Mouse (Mus musculus): Measurements from ENCODE around the gene Iqgap2. TPM values are rescaled to one million over a fixed set of nuclear protein-coding genes. Genes with fewer than 3 reads are reported as not detected.

The Iqgap2 gene
- polyA plus RNA-seq, 1 experiment: 0.17 TPM

DNA sequence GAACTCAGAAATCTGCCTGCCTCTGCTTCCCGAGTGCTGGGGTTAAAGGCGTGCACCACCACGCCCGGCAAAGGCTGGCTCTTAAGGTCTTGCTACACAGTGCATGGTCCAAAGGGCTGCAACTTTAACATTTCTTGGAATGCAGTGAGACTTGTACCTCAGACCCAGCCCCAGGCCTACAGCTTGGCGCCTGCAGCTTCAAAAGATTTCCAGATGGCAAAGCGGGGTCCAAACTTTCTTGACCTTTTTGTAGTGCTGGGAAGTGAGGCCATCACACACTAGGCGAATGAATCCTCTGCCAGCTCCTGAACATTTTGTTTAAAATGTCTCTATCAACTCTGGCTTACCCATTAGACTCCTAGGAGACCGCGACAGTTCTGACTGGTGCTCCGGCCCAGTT is 294.1 kb downstream of the Iqgap2 start:
- H3K4me1 ChIP-seq (ENCODE audit: control insufficient read depth): peaks cover 2% of the 10 kb centered on the region
- H3K9me3 ChIP-seq (ENCODE audit: control insufficient read depth, low read length): no peaks in the 10 kb centered on the region
- no peak overlapping the region for H3K4me3 ChIP-seq (replicated peaks)
- H3K36me3 ChIP-seq (ENCODE audit: control insufficient read depth): peaks cover 12% of the 10 kb centered on the region
- TF ChIP-seq GATA1 (IDR thresholded peaks at IDR 0.05; ENCODE audit: low read length) (no peak), TAL1 (IDR thresholded peaks at IDR 0.05; ENCODE audit: low read length) (no peak)
- H3K27me3 ChIP-seq (ENCODE audit: control insufficient read depth): no peaks in the 10 kb centered on the region

DNA sequence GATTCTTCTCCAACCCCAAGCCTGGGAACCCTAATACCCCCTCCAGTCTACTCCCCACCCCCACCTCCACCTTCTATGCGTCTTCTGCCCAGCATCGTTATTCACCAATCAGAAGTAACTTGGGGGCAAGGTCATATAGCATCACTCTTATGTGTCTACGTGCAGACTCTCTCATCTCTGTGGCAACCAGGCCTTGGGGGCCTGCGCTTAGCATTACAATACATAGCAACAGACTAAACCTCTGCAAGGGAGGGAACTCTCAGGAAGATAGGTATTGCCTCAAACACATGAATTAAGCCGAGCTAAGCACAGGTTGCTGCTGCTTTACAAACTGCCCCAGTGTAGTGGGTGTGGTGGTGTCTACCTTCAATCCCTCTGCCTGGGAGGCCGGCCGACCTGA is 295.0 kb downstream of the Iqgap2 start:
- H3K27me3 ChIP-seq (ENCODE audit: control insufficient read depth): no peaks in the 10 kb centered on the region; the same call in 1 of the 2 replicates
- peaks cover 9% of the 10 kb centered on the region for H3K36me3 ChIP-seq (ENCODE audit: control insufficient read depth)
- TF ChIP-seq GATA1 (IDR thresholded peaks at IDR 0.05; ENCODE audit: low read length): no peak
- TF ChIP-seq TAL1 (IDR thresholded peaks at IDR 0.05; ENCODE audit: low read length): no peak
- H3K9me3 ChIP-seq (ENCODE audit: control insufficient read depth, low read length): no peaks in the 10 kb centered on the region
- H3K4me3 ChIP-seq (replicated peaks): no peak overlapping the region
- no peaks in the 10 kb centered on the region for H3K4me1 ChIP-seq (ENCODE audit: control insufficient read depth)

DNA sequence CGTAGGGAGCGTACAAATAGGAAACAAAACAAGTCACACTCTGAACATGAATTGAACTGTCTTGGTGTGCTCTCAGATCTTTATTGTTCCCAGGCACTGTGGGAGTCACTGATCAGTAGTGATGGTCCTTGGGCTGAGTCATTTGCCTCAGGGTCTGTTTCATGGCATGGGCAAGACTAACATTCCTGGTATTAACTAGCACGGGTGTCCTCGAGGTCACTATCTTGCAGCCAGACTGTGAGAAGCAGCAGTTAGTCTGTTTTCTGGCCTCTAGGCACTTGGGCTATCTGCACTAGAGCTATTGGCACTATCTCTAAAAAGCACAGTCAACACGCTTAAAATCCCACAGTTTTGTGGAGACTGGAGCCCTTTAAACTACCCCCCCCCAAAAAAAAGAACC is 295.8 kb downstream of the Iqgap2 start:
- no peaks in the 10 kb centered on the region for H3K4me1 ChIP-seq (ENCODE audit: control insufficient read depth)
- TF ChIP-seq TAL1 (IDR thresholded peaks at IDR 0.05; ENCODE audit: low read length): no peak
- no peak for TF ChIP-seq GATA1 (IDR thresholded peaks at IDR 0.05; ENCODE audit: low read length)
- peaks cover 2% of the 10 kb centered on the region for H3K36me3 ChIP-seq (ENCODE audit: control insufficient read depth)
- no peaks in the 10 kb centered on the region for H3K9me3 ChIP-seq (ENCODE audit: control insufficient read depth, low read length)
- no peak overlapping the region for H3K4me3 ChIP-seq (replicated peaks)
- H3K27me3 ChIP-seq (ENCODE audit: control insufficient read depth): peaks cover 2% of the 10 kb centered on the region

DNA sequence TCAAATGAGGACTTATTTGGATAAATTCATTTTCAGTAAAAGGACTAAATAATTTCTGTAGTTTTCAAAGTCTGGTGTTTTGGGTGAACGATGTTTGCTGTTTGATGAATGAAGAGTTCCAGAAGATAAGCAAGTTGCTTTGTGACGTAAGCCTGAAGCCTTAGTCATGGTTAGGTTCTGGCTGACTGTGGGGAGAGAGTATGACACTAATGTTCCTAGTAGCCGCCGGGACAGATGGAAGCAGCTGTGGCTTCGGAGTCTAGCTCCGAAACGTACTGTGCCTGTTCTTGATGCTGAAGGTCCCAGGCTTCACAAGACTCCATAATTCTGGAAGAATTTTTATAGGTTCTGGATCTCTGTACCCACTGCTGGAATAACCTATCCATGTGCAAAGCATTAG is 296.3 kb downstream of the Iqgap2 start:
- Histone ChIP-seq H3K9me3 (ENCODE audit: control insufficient read depth, low read length) (no peaks in the 10 kb centered on the region), H3K36me3 (ENCODE audit: control insufficient read depth) (no peaks in the 10 kb centered on the region), H3K4me3 (replicated peaks) (no peak overlapping the region), H3K4me1 (ENCODE audit: control insufficient read depth) (no peaks in the 10 kb centered on the region), H3K27me3 (ENCODE audit: control insufficient read depth) (peaks cover 5% of the 10 kb centered on the region)
- TF ChIP-seq GATA1 (IDR thresholded peaks at IDR 0.05; ENCODE audit: low read length) (no peak), TAL1 (IDR thresholded peaks at IDR 0.05; ENCODE audit: low read length) (no peak)

DNA sequence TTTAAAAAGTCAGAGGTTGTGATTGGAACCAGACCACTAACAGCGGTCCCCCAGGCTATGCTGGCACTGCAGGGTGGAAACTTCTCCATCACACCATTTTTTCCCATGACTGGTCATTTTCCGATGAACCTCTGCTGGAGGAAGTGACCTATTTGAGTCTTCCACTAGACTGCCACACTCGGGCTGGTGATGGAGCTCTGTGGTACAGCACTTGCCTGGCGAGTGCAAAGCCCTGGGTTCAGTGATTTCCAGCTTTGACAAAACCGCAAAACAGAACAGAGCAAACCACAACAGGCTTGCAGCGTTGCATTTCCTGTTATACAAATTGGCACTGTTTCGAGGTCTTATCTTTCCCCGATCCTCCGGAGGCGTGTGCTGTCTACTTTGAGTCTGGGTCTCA is 298.9 kb downstream of the Iqgap2 start:
- TF ChIP-seq GATA1 (IDR thresholded peaks at IDR 0.05; ENCODE audit: low read length) (no peak), TAL1 (IDR thresholded peaks at IDR 0.05; ENCODE audit: low read length) (no peak)
- Histone ChIP-seq H3K4me3 (replicated peaks) (no peak overlapping the region), H3K4me1 (ENCODE audit: control insufficient read depth) (no peaks in the 10 kb centered on the region), H3K9me3 (ENCODE audit: control insufficient read depth, low read length) (no peaks in the 10 kb centered on the region), H3K27me3 (ENCODE audit: control insufficient read depth) (peaks cover 13% of the 10 kb centered on the region), H3K36me3 (ENCODE audit: control insufficient read depth) (no peaks in the 10 kb centered on the region)

DNA sequence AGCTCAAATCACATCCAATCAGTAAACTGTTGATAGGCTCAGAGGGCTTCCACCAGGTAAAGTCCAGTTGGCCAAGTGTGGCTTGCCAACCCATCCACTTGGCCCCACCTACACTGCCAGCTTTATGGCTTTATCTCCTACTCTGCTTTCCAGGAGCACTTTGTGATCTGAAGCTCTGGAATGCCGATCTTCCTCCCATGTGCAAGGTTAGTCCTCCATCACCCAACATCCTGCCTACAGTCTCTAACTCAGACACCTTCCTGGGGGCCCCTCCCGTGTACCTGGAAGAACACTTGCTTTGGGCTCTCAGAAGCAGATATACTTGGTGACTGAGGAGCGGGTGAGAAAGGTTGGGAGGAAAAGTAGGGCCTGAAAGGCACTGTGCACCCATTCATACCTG is 300.1 kb downstream of the Iqgap2 start:
- TF ChIP-seq TAL1 (IDR thresholded peaks at IDR 0.05; ENCODE audit: low read length): no peak
- no peak overlapping the region for H3K4me3 ChIP-seq (replicated peaks)
- no peaks in the 10 kb centered on the region for H3K36me3 ChIP-seq (ENCODE audit: control insufficient read depth)
- no peaks in the 10 kb centered on the region for H3K9me3 ChIP-seq (ENCODE audit: control insufficient read depth, low read length)
- H3K4me1 ChIP-seq (ENCODE audit: control insufficient read depth): no peaks in the 10 kb centered on the region
- H3K27me3 ChIP-seq (ENCODE audit: control insufficient read depth): peaks cover 14% of the 10 kb centered on the region

DNA sequence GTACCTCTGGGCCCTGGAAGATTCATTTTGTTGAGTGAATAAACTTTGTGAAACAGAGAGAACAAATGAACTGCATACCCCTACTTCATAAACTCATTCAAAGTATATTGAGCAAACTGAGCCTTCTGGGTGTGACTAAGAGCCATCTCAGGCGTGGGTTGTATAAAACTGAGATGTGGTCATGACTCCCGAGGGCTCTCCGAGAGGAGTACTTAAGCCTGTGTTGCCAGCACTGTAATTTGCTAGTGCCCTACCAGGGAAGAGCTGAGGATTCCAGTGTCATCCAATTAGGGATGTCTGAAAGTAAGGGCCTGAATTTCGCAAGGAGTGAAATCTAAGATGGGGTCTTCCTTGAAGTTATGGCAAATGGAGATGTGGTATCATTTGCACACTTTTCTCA is 304.1 kb downstream of the Iqgap2 start:
- Histone ChIP-seq H3K27me3 (ENCODE audit: control insufficient read depth) (peaks cover 23% of the 10 kb centered on the region), H3K4me1 (ENCODE audit: control insufficient read depth) (no peaks in the 10 kb centered on the region), H3K9me3 (ENCODE audit: control insufficient read depth, low read length) (no peaks in the 10 kb centered on the region), H3K4me3 (replicated peaks) (no peak overlapping the region), H3K36me3 (ENCODE audit: control insufficient read depth) (no peaks in the 10 kb centered on the region)
- TF ChIP-seq TAL1 (IDR thresholded peaks at IDR 0.05; ENCODE audit: low read length) (no peak), GATA1 (IDR thresholded peaks at IDR 0.05; ENCODE audit: low read length) (no peak)

DNA sequence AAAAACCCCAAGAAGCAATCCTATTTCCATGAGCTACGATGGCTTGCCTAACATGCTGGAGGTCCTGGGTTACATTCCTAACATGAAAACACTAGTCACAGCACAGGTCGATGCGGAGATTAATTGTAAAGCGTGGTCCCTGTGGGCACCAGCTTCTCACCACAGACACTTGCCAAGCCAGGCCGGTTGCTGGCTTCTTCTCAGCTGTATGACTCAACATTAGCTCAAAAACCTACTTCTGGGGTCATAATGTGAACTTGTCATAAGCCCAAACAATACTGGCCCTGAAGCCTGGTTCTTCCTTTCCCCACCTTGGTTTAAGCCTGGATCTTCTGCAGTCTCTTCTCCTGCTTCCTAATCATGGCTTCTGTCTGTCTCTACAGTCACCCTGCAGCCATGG is 306.8 kb downstream of the Iqgap2 start:
- H3K9me3 ChIP-seq (ENCODE audit: control insufficient read depth, low read length): no peaks in the 10 kb centered on the region
- H3K4me3 ChIP-seq (replicated peaks): no peak overlapping the region
- peaks cover 18% of the 10 kb centered on the region for H3K27me3 ChIP-seq (ENCODE audit: control insufficient read depth)
- no peaks in the 10 kb centered on the region for H3K4me1 ChIP-seq (ENCODE audit: control insufficient read depth)
- no peaks in the 10 kb centered on the region for H3K36me3 ChIP-seq (ENCODE audit: control insufficient read depth)
- TF ChIP-seq TAL1 (IDR thresholded peaks at IDR 0.05; ENCODE audit: low read length): no peak

DNA sequence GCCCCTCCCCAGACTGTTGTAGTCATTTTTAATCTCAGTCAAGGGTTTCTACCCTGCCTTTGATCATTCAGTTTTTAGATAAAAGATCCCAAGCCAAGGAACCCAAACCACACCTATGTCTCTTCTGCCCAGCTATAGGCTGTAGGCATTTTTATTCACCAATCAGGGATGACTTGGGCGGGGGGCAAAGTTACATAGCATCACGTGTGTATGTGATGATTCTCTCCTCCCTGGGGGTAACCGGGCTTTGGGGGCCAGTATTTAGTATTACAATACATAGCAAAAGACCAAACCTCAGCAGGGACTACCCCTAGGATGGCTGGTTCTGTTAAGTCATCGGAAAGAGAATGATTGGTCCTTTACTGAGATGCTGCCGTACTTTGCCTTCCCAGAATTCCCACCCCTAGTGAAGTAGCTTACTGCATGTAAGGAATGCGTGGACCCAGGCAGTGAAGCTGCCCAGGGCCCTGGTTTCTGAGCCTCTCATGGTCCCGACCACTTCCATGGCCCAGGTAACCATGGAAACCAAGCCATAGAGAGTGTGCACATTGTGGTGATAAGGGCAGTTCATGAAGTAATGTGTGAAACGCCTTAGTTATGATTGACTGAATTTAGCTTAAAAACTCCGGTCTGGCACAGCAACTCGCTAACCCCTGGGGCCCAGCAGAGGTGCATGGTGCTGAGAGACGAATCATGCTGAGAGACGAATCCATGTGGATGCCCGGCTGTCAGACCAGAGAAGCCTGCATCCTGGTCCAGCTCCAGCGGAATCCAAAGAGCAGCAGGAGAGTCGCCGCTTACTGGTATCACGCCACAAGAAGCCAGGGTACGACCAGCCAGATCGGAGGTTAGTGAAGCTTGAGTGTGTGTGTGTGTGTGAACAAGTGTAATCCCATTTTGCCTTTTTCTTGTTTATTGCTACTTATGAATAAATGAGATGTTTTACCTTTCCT is 308.2 kb downstream of the Iqgap2 start:
- Histone ChIP-seq H3K27me3 (ENCODE audit: control insufficient read depth) (peaks cover 15% of the 10 kb centered on the region), H3K4me3 (replicated peaks) (no peak overlapping the region), H3K36me3 (ENCODE audit: control insufficient read depth) (no peaks in the 10 kb centered on the region), H3K4me1 (ENCODE audit: control insufficient read depth) (no peaks in the 10 kb centered on the region), H3K9me3 (ENCODE audit: control insufficient read depth, low read length) (no peaks in the 10 kb centered on the region)
- TF ChIP-seq GATA1 (IDR thresholded peaks at IDR 0.05; ENCODE audit: low read length) (no peak), TAL1 (IDR thresholded peaks at IDR 0.05; ENCODE audit: low read length) (no peak)
